Mouse (Mus musculus): ENCODE data around the gene Elmo3. TPM values are rescaled to one million over a fixed set of nuclear protein-coding genes. Genes with fewer than 3 reads are reported as not detected.

The Elmo3 gene
- polyA plus RNA-seq, 1 experiment from 2014 or later: 2.8 TPM

- WGBS: under 1% methylated on average over 53 of the region's 53 CpGs
- peak; percentile 90 for ATAC-seq (ENCODE audit: insufficient number of reproducible peaks, low FRiP score)
- peak within 1 kb of the TSS; percentile 88 for H3K9ac ChIP-seq
- no peaks in the 10 kb centered on the region for H3K9me3 ChIP-seq (replicated peaks)
- no peaks in the 10 kb centered on the region; the same call in 1 of the 2 replicates for H3K27me3 ChIP-seq (replicated peaks)
- peak within 1 kb of the TSS; percentile 92 for H3K27ac ChIP-seq (ENCODE audit: poor library complexity, severe bottlenecking)
- H3K36me3 ChIP-seq: no peaks in the 10 kb centered on the region
- H3K4me3 ChIP-seq: peak within 1 kb of the TSS; percentile 78
- peaks cover 52% of the 10 kb centered on the region for H3K4me1 ChIP-seq (replicated peaks)
- peak within 1 kb of the TSS; percentile 99 for H3K4me2 ChIP-seq
These were observed 42.2 kb downstream of the Elmo3 start, which contains the start of gene Fhod1 for GRCm38 (mm10) chr8:105347428-105348221. Gene Fhod1, minus strand, starts transcription at chr8:105347953.

GRCm38 (mm10) chr8:105348450-105349095 is 43.2 kb downstream of the Elmo3 start, which contains the start of gene Slc9a5:
Gene Slc9a5, plus strand, starts transcription at chr8:105348843.
- Histone ChIP-seq H3K4me3 (peak within 1 kb of the TSS; percentile 78), H3K4me1 (replicated peaks) (peaks cover 49% of the 10 kb centered on the region), H3K4me2 (peak within 1 kb of the TSS; percentile 99), H3K36me3 (no peaks in the 10 kb centered on the region), H3K27ac (ENCODE audit: poor library complexity, severe bottlenecking) (peak within 1 kb of the TSS; percentile 92), H3K9ac (peak within 1 kb of the TSS; percentile 88), H3K9me3 (replicated peaks) (no peaks in the 10 kb centered on the region), H3K27me3 (replicated peaks) (no peaks in the 10 kb centered on the region; the same call in 1 of the 2 replicates)
- no peak for ATAC-seq (ENCODE audit: insufficient number of reproducible peaks, low FRiP score)
- under 1% methylated on average over 34 of the region's 34 CpGs for WGBS

DNA sequence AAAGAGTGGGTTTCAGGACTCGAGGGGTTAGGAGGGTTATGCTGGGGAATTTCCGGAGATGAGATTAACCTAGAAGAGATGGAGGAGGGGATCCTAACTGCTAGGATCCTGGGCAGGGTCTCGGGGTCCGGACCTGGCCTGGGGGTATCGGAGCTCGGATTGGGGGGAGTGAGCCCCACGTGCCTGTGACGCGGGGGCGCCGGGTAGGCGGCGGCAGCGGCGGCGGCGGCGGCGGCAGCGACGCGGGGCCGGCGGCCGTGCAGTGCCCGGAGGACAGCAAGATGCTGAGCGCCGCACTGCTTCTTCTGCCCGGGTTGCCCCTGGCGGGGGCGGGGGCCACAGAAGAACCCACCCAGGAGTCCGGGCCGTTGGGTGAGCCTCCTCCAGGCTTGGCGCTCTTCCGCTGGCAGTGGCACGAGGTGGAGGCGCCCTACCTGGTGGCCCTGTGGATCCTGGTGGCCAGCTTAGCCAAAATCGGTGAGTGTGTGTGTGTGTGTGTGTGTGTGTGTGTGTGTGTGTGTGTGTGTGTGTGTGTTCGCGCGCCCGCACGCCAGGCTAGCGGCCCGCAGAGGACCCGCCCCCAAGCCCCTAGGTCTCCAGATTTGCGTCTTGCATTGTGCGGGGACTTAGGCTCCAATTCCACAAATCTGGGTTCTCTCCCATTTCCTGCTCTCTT is 43.8 kb downstream of the Elmo3 start:
- WGBS: 0% methylated on average over 37 of the region's 48 CpGs
- ATAC-seq (ENCODE audit: insufficient number of reproducible peaks, low FRiP score): no peak
- no peak overlapping the region for H3K27ac ChIP-seq (ENCODE audit: poor library complexity, severe bottlenecking)

GRCm38 (mm10) chr8:105350186-105350585 is 44.8 kb downstream of the Elmo3 start:
- Histone ChIP-seq H3K36me3 (no peaks in the 10 kb centered on the region), H3K9ac (no peak overlapping the region; the same call in 1 of the 2 replicates), H3K27me3 (replicated peaks) (no peaks in the 10 kb centered on the region; the same call in 1 of the 2 replicates), H3K27ac (ENCODE audit: poor library complexity, severe bottlenecking) (no peak overlapping the region; the same call in 1 of the 2 replicates), H3K4me3 (peak overlapping the region; percentile 78; the same call in 1 of the 2 replicates), H3K4me1 (replicated peaks) (peaks cover 39% of the 10 kb centered on the region), H3K4me2 (peak overlapping the region; percentile 99), H3K9me3 (replicated peaks) (no peaks in the 10 kb centered on the region)
- WGBS: 25% methylated on average over 7 of the region's 7 CpGs
- ATAC-seq (ENCODE audit: insufficient number of reproducible peaks, low FRiP score): no peak

More for the DNA sequence above, 43.8 kb downstream of the Elmo3 start:
- H3K9me3 ChIP-seq (replicated peaks): no peaks in the 10 kb centered on the region
- no peaks in the 10 kb centered on the region for H3K36me3 ChIP-seq
- H3K4me3 ChIP-seq: peak overlapping the region; percentile 78
- peaks cover 43% of the 10 kb centered on the region for H3K4me1 ChIP-seq (replicated peaks)
- H3K27me3 ChIP-seq (replicated peaks): no peaks in the 10 kb centered on the region; the same call in 1 of the 2 replicates
- H3K9ac ChIP-seq: peak overlapping the region; percentile 74
- H3K4me2 ChIP-seq: peak overlapping the region; percentile 99

DNA sequence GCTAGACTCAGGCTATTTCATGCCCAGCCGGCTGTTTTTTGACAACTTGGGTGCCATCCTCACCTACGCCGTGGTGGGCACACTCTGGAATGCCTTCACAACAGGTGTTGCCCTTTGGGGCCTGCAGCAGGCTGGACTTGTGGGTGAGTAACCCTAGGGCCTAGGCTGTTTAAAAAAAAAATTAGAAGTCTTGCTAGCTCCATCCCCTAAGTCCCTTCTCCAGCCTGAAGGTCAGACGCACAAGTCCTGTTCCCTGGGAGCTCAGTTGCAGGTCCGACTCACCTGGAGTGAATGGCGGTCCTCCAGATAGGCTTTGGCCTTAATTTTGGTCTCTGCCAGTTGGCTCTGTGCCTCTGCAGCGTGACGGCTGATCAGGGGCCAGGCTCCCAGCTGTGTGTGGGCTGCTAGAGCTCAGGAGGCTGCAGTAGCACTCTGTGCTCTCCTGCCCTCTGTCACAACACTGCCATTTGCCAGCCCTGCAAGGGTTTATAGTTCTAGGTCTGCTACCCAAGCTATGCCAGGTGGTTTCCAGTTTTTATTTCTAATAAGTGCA is 48.3 kb downstream of the Elmo3 start:
- Histone ChIP-seq H3K4me1 (replicated peaks) (peaks cover 25% of the 10 kb centered on the region), H3K27me3 (replicated peaks) (peaks cover 5% of the 10 kb centered on the region; the same call in 1 of the 2 replicates), H3K36me3 (no peaks in the 10 kb centered on the region), H3K27ac (ENCODE audit: poor library complexity, severe bottlenecking) (no peak overlapping the region), H3K9me3 (replicated peaks) (no peaks in the 10 kb centered on the region), H3K4me3 (no peak overlapping the region), H3K4me2 (no peak overlapping the region), H3K9ac (no peak overlapping the region)
- WGBS: 77% methylated on average over 8 of the region's 8 CpGs
- ATAC-seq (ENCODE audit: insufficient number of reproducible peaks, low FRiP score): no peak

- H3K4me1 ChIP-seq (replicated peaks): peaks cover 23% of the 10 kb centered on the region
- H3K36me3 ChIP-seq: no peaks in the 10 kb centered on the region
- no peak overlapping the region for H3K27ac ChIP-seq (ENCODE audit: poor library complexity, severe bottlenecking)
- WGBS: 88% methylated on average over 4 of the region's 4 CpGs
- no peak for ATAC-seq (ENCODE audit: insufficient number of reproducible peaks, low FRiP score)
- H3K27me3 ChIP-seq (replicated peaks): peaks cover 5% of the 10 kb centered on the region; the same call in 1 of the 2 replicates
- no peak overlapping the region for H3K9ac ChIP-seq
- no peaks in the 10 kb centered on the region for H3K9me3 ChIP-seq (replicated peaks)
- H3K4me3 ChIP-seq: no peak overlapping the region
- no peak overlapping the region for H3K4me2 ChIP-seq
These were observed 49.1 kb downstream of the Elmo3 start for GRCm38 (mm10) chr8:105354549-105354948.

- no peaks in the 10 kb centered on the region for H3K36me3 ChIP-seq
- H3K4me3 ChIP-seq: no peak overlapping the region
- WGBS: 68% methylated on average over 26 of the region's 26 CpGs
- no peak for ATAC-seq (ENCODE audit: insufficient number of reproducible peaks, low FRiP score)
- H3K9me3 ChIP-seq (replicated peaks): no peaks in the 10 kb centered on the region
- no peak overlapping the region for H3K9ac ChIP-seq
- no peak overlapping the region for H3K4me2 ChIP-seq
- no peak overlapping the region for H3K27ac ChIP-seq (ENCODE audit: poor library complexity, severe bottlenecking)
- H3K27me3 ChIP-seq (replicated peaks): peaks cover 5% of the 10 kb centered on the region; the same call in 1 of the 2 replicates
- peaks cover 20% of the 10 kb centered on the region for H3K4me1 ChIP-seq (replicated peaks)
These were observed 50.0 kb downstream of the Elmo3 start for GRCm38 (mm10) chr8:105355179-105356024.

- no peak for ATAC-seq (ENCODE audit: insufficient number of reproducible peaks, low FRiP score)
- H3K9ac ChIP-seq: no peak overlapping the region
- H3K4me1 ChIP-seq (replicated peaks): peaks cover 19% of the 10 kb centered on the region
- no peak overlapping the region for H3K4me2 ChIP-seq
- H3K27me3 ChIP-seq (replicated peaks): peaks cover 5% of the 10 kb centered on the region; the same call in 1 of the 2 replicates
- H3K9me3 ChIP-seq (replicated peaks): no peaks in the 10 kb centered on the region
- H3K27ac ChIP-seq (ENCODE audit: poor library complexity, severe bottlenecking): no peak overlapping the region
- no peak overlapping the region for H3K4me3 ChIP-seq
- no peaks in the 10 kb centered on the region for H3K36me3 ChIP-seq
- 81% methylated on average over 14 of the region's 14 CpGs for WGBS
These were observed 51.3 kb downstream of the Elmo3 start for GRCm38 (mm10) chr8:105356681-105357080.

DNA sequence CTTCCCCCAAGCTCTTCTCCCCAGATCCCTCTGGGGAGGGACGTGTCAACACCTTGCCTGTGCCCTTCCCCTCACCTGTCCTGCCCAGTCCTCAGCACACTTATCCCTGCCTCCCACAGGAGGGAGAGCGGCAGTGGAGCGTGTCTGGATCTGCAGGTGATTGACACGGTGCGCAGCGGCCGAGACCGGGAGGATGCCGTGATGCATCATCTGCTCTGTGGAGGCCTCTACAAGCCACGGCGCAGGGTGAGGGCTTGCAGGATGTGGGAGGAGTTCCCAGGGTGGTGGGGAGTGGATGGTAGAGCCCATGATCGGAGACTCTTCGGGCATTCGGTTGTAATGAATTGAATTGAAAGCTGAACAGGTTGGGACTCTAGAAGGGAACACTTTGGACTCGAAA is 53.8 kb downstream of the Elmo3 start:
- Histone ChIP-seq H3K4me3 (no peak overlapping the region), H3K9me3 (replicated peaks) (no peaks in the 10 kb centered on the region), H3K27ac (ENCODE audit: poor library complexity, severe bottlenecking) (no peak overlapping the region), H3K4me1 (replicated peaks) (peaks cover 29% of the 10 kb centered on the region), H3K4me2 (no peak overlapping the region), H3K9ac (no peak overlapping the region), H3K27me3 (replicated peaks) (peaks cover 5% of the 10 kb centered on the region; the same call in 1 of the 2 replicates), H3K36me3 (no peaks in the 10 kb centered on the region)
- 0 out of 2 replicates have a peak, but pooled peaks have one; percentile 34 for ATAC-seq (ENCODE audit: insufficient number of reproducible peaks, low FRiP score)
- WGBS: 66% methylated on average over 15 of the region's 15 CpGs

DNA sequence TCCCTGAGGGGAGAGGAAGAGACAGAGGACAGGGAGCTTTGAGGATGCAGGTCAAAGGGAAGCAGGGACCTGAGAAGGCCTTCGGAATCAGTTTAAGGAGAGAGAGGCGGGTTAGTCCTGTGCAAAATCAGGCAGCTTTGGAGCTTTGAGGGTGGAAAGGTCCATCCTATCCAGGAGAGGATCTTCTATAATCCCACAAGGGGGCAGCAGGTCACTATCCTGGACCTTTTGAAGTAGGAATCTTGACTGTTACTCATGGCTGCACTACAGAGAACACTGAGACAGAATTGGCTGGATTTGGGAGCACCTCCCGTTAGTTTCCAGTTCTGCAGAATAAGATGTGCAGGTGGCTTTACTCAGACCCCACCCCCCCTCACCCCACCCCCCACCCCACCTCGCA is 54.2 kb downstream of the Elmo3 start:
- Histone ChIP-seq H3K4me3 (no peak overlapping the region), H3K36me3 (no peaks in the 10 kb centered on the region), H3K4me1 (replicated peaks) (peaks cover 29% of the 10 kb centered on the region), H3K9ac (no peak overlapping the region), H3K4me2 (no peak overlapping the region), H3K9me3 (replicated peaks) (no peaks in the 10 kb centered on the region), H3K27ac (ENCODE audit: poor library complexity, severe bottlenecking) (no peak overlapping the region), H3K27me3 (replicated peaks) (peaks cover 5% of the 10 kb centered on the region; the same call in 1 of the 2 replicates)
- 39% methylated on average over 4 of the region's 4 CpGs for WGBS
- no peak for ATAC-seq (ENCODE audit: insufficient number of reproducible peaks, low FRiP score)

All from heart, embryonic 12.5 days (tissue).